Mouse (Mus musculus) stomach, embryonic 14.5 days (tissue): ENCODE results near the gene Adam12. TPM values are rescaled to one million over a fixed set of nuclear protein-coding genes. Genes with fewer than 3 reads are reported as not detected.

Experiments
- ATAC-seq: fragments of 200-750 bp; cut with Nextera tagmentation; 2 replicates; pipeline ENCODE4 v1.8.0; 2017; ENCODE audit warnings: low read depth, moderate TSS enrichment; ENCODE audit not compliant: insufficient number of reproducible peaks, insufficient read depth, low FRiP score
- H3K27ac ChIP-seq: fragments of 300-500 bp; sonication (generic); 2 replicates; pipeline ENCODE4 v1.5.1; 2014; ENCODE audit warnings: mild to moderate bottlenecking, low read length, moderate library complexity, mixed read lengths
- H3K27me3 ChIP-seq: fragments of 300-500 bp; sonication (generic); 2 replicates; pipeline ENCODE4 v1.6.1; 2014; ENCODE audit warnings: low read length, control low read depth, mixed read lengths; ENCODE audit not compliant: control insufficient read depth, insufficient read depth
- H3K36me3 ChIP-seq: fragments of 300-500 bp; sonication (generic); 2 replicates; pipeline ENCODE4 v1.6.1; 2014; ENCODE audit warnings: mild to moderate bottlenecking, control low read depth, low read length, moderate library complexity, mixed read lengths; ENCODE audit not compliant: control insufficient read depth, insufficient read depth
- H3K4me1 ChIP-seq: fragments of 300-500 bp; sonication (generic); 2 replicates; pipeline ENCODE4 v1.6.1; 2014; ENCODE audit warnings: low read length, control low read depth, mixed read lengths; ENCODE audit not compliant: control insufficient read depth, insufficient read depth
- H3K4me2 ChIP-seq: fragments of 300-500 bp; sonication (generic); replicated peaks from 2 replicates; pipeline ENCODE4 v1.6.1; 2014; ENCODE audit warnings: low read depth, low read length, control low read depth
- H3K4me3 ChIP-seq: fragments of 300-500 bp; sonication (generic); 2 replicates; pipeline ENCODE4 v1.5.1; 2014; ENCODE audit warnings: low read depth, low read length, control low read depth
- H3K9ac ChIP-seq: fragments of 300-500 bp; sonication (generic); replicated peaks from 2 replicates; pipeline ENCODE4 v1.6.1; 2014; ENCODE audit warnings: low read depth, mild to moderate bottlenecking, control low read depth, low read length, moderate library complexity, mixed read lengths
- H3K9me3 ChIP-seq: fragments of 300-500 bp; sonication (generic); 2 replicates; pipeline ENCODE4 v1.6.1; 2016; ENCODE audit warnings: low read depth, low read length, control low read depth; ENCODE audit not compliant: control insufficient read depth
- WGBS: fragments of 180-500 bp; shearing (Covaris S2); extraction: QIAGEN DNeasy Blood & Tissue Kit; methylation state at CpG from one replicate; pipeline ENCODE4 v1.1.7; 2014; 5-methylcytosine and 5-hydroxymethylcytosine counted together
- polyA plus RNA-seq: library from polyadenylated mRNA; unstranded; fragments of >200 nt; fragmentation: Nextera tagmentation; extraction: Ambion mirVana; gene quantifications from 2 replicates; pipeline ENCODE4 v1.2.1, GENCODE M21; 2014

Adam12 gene
- polyA plus RNA-seq, 1 experiment from 2014 or later, result 10.9 TPM

DNA sequence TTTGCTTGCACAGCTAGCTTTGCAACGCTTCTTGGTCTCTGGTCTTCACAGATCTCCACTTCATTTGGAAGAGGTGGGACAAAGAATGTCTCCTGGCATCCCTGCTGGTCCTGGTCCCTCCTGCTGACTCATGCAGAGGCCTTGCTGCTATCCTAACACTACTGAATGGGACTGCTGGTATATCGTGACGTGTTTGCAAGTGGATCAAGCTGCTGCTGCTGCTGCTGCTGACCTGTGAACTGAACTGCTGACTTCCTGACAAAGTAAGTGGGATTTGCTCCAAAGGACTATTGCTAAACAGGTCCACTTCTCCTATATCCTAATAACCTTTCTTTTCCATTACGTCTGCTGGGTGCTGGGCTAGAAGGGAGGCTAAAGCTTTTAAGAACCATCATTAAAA lies 56.7 kb downstream of the Adam12 start:
- ATAC-seq, result no peak
- Histone ChIP-seq H3K27ac (no peak overlapping the region), H3K27me3 (no peaks in the 10 kb centered on the region), H3K4me1 (no peaks in the 10 kb centered on the region), H3K4me2 (no peak overlapping the region), H3K9ac (no peak overlapping the region), H3K36me3 (no peaks in the 10 kb centered on the region), H3K4me3 (no peak overlapping the region), H3K9me3 (no peaks in the 10 kb centered on the region)
- WGBS, result 78% methylated on average over 4 of the region's 4 CpGs

DNA sequence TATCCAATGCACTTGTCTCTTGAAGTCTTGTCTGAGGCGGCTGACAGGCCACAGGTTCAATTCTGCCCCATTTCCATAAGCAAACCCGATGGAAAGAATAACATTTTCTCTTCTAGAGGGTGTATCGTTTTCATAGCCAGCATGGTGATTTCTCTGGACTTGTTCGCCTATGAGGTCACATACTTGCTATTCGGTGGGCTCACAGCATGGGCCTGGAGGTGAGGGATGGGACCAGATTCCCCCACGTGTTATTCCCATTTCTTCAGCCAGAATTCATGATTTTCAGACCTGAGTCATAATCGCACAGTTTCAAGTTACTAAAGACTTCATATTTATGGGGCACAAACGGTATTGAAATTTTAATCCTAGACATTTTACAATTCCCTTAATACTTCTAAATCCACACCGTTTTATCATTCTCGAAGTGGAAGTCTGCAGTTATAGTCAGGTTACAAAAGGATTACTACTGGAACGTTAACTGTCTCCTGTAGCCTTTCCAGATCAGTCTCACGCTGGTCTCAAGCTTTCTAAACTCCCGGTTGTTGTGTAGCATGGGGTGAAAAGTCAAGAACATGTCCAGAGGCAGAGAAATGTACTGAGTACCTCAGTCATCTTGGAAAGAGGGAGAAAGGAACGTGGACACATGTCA lies 58.4 kb downstream of the Adam12 start:
- Histone ChIP-seq H3K9me3 (no peaks in the 10 kb centered on the region), H3K4me2 (no peak overlapping the region), H3K9ac (no peak overlapping the region), H3K27me3 (no peaks in the 10 kb centered on the region), H3K27ac (no peak overlapping the region), H3K36me3 (no peaks in the 10 kb centered on the region), H3K4me3 (no peak overlapping the region), H3K4me1 (no peaks in the 10 kb centered on the region)
- no peak for ATAC-seq
- 74% methylated on average over 14 of the region's 14 CpGs for WGBS

DNA sequence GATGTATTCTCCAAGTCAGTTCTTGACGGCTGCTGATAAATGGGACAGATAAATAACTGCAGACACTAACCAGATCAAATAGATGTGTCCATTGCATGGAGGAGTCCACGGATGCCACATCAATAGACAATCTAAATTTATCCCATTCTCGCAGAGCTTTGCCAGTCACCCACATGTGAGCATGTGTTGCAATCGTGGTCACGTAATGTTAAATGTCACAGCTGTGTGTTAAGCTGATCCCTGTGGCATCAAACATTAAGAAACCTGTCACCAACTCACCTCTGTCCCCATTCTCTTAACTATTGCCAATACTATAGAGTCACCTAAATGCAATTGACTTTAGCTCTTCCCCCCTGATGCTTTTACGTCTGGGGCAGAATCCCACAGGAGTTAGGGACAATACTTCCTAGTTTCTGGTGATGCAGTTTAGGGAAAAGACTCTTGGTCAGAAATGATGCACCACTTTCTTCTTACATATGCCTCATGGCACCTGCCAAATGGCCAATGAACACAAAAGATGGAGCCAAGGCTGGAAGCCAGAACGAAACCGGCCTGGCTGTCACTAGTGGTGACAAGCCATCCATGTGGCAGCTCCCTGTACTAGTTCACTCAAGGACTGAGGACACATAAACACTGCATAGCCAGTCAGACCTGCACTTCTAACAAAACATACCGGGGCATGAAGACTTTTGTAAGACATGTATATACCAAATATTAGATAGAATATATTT lies 61.6 kb downstream of the Adam12 start:
- ATAC-seq, result no peak
- H3K9ac ChIP-seq, result no peak overlapping the region
- H3K4me2 ChIP-seq, result no peak overlapping the region
- H3K4me1 ChIP-seq, result 0 out of 2 replicates have a peak, but pooled peaks cover 8% of the 10 kb centered on the region
- no peaks in the 10 kb centered on the region for H3K27me3 ChIP-seq
- H3K9me3 ChIP-seq, result no peaks in the 10 kb centered on the region
- H3K27ac ChIP-seq, result no peak overlapping the region
- 81% methylated on average over 9 of the region's 9 CpGs for WGBS
- no peaks in the 10 kb centered on the region for H3K36me3 ChIP-seq
- no peak overlapping the region for H3K4me3 ChIP-seq

DNA sequence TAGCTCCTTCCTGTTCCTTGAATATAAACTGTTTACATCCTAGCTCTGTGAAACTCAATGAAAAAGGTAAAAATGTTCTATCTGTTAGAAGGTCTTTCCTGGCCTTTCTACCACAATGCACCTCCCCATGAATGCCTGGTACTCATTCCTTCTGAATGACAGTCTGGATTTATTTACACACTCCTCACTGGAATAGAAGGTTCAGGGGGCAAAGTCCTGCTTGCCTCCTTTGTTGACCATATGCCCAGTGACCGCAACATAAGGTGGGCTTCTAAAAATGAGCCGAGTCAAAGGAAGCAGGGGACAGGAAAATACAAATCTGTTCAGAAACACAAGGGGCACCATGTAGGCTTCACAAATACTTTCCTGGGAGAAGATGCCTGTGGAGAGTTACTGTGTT lies 62.2 kb downstream of the Adam12 start:
- no peaks in the 10 kb centered on the region for H3K27me3 ChIP-seq
- ATAC-seq, result no peak
- 0 out of 2 replicates have a peak, but pooled peaks cover 8% of the 10 kb centered on the region for H3K4me1 ChIP-seq
- H3K9me3 ChIP-seq, result no peaks in the 10 kb centered on the region
- no peak overlapping the region for H3K4me3 ChIP-seq
- 66% methylated on average over 2 of the region's 2 CpGs for WGBS
- H3K27ac ChIP-seq, result no peak overlapping the region
- no peak overlapping the region for H3K4me2 ChIP-seq
- no peak overlapping the region for H3K9ac ChIP-seq
- no peaks in the 10 kb centered on the region for H3K36me3 ChIP-seq

DNA sequence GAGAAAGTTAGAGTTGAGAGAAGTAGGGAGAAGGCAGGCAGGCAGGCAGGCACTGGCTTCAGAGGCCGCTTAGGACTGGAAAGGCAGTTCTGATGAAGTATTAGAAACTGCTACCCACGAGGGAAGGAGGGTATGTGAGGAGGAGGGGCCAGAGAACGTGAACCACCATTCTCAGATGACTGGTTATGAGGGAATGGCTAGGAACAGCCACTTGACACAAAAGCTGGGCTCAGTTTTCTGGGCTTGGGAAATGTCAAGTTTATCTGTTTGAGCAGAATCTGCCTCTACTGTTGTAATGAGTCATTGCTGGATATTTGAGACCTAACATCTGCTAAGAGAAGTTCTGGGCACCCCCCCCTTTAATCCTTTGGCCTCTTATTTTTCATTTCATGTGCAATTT lies 64.4 kb downstream of the Adam12 start:
- Histone ChIP-seq H3K9ac (no peak overlapping the region), H3K9me3 (no peaks in the 10 kb centered on the region)
- peak; percentile 49; the same call in 1 of the 2 replicates for ATAC-seq

DNA sequence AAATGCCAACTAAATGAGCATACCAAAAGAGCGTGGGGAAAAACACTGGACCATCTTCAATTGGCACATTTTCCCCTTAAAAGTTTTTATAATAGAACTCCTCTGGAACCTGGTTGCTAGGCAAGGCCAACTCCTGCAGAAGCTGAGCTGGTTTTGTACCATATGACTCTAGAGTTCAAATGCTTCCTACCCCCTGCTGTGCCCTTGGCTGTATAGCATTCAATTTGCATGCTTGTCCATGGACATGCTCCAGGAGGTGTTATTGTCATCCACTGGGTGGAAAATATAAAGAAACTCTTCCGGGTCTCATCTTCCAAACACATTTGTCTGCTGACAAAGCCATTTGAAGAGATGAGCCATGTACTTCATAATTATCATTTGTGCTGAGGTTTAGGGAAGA lies 68.2 kb downstream of the Adam12 start:
- H3K27me3 ChIP-seq, result no peaks in the 10 kb centered on the region
- ATAC-seq, result no peak
- H3K4me2 ChIP-seq, result no peak overlapping the region
- no peaks in the 10 kb centered on the region for H3K9me3 ChIP-seq
- no peaks in the 10 kb centered on the region for H3K36me3 ChIP-seq
- 0 out of 2 replicates have a peak, but pooled peaks cover 8% of the 10 kb centered on the region for H3K4me1 ChIP-seq
- H3K27ac ChIP-seq, result no peak overlapping the region
- H3K4me3 ChIP-seq, result no peak overlapping the region
- WGBS, result 97% methylated on average over 2 of the region's 2 CpGs
- H3K9ac ChIP-seq, result no peak overlapping the region

More for the DNA sequence above, 64.4 kb downstream of the Adam12 start:
- H3K4me1 ChIP-seq, result 0 out of 2 replicates have a peak, but pooled peaks cover 8% of the 10 kb centered on the region
- H3K4me3 ChIP-seq, result no peak overlapping the region
- H3K27ac ChIP-seq, result peak overlapping the region; percentile 55; the same call in 1 of the 2 replicates
- 9% methylated on average over 3 of the region's 3 CpGs for WGBS
- no peaks in the 10 kb centered on the region for H3K27me3 ChIP-seq
- no peaks in the 10 kb centered on the region for H3K36me3 ChIP-seq
- H3K4me2 ChIP-seq, result no peak overlapping the region

DNA sequence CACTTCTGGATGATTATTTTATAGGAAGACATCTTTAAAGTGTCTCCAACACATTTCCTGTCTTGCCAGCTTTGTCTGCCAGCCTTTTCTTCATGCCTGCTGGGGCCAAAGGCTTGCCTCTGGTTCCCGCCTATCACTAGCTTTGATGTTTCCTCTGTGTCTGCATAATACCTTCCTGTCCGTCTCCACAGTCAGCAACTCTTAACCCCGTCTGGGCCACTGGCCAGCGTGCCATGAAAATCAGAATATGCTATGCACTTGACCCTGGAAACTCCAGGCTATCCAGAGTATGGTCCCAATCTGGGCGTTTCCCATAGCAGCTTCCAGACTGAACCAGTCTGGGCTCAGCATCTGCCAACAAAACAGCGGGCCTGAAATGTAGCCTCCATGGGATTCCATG lies 69.1 kb downstream of the Adam12 start:
- H3K4me1 ChIP-seq, result 0 out of 2 replicates have a peak, but pooled peaks cover 7% of the 10 kb centered on the region
- H3K4me2 ChIP-seq, result no peak overlapping the region
- H3K9me3 ChIP-seq, result no peaks in the 10 kb centered on the region
- ATAC-seq, result no peak
- no peaks in the 10 kb centered on the region for H3K36me3 ChIP-seq
- no peak overlapping the region for H3K27ac ChIP-seq
- H3K27me3 ChIP-seq, result no peaks in the 10 kb centered on the region
- WGBS, result 61% methylated on average over 6 of the region's 6 CpGs
- H3K4me3 ChIP-seq, result no peak overlapping the region
- no peak overlapping the region for H3K9ac ChIP-seq

DNA sequence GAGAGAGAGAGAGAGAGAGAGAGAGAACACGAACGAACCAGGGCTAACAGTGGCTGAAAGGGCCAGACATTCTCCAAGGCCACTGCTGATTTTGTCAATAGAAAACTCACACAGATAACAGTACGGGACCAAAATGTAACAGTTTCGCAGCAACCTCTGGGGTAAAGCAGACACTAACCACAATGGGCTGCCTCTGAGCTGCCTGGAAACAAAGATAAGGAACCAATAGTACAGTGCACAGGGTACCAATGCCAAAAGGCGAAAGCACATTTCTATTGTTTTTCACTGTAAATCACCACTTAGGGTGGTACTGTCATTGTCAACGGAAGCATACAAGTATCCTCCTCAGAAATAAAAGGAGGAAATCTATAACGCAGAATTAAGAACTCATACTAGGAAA lies 72.3 kb downstream of the Adam12 start:
- Histone ChIP-seq H3K4me2 (no peak overlapping the region), H3K27ac (no peak overlapping the region), H3K9ac (no peak overlapping the region), H3K9me3 (no peaks in the 10 kb centered on the region), H3K27me3 (no peaks in the 10 kb centered on the region), H3K4me3 (no peak overlapping the region), H3K4me1 (no peaks in the 10 kb centered on the region), H3K36me3 (no peaks in the 10 kb centered on the region)
- no peak for ATAC-seq
- 81% methylated on average over 7 of the region's 7 CpGs for WGBS
